Mouse (Mus musculus) liver, embryonic 15.5 days (tissue): ENCODE results near the gene Ptprg. TPM values are rescaled to one million over a fixed set of nuclear protein-coding genes. Genes with fewer than 3 reads are reported as not detected.

Experiments
- ATAC-seq: fragments of 200-750 bp; cut with Nextera tagmentation; 2 replicates; pipeline ENCODE4 v1.8.0; 2017; ENCODE audit warnings: moderate number of reproducible peaks, mild to moderate bottlenecking, moderate library complexity; ENCODE audit not compliant: insufficient read depth
- H3K27ac ChIP-seq: fragments of 300-500 bp; sonication (generic); replicated peaks from 2 replicates; pipeline ENCODE4 v1.5.1; 2015; ENCODE audit warnings: mild to moderate bottlenecking, inconsistent platforms
- H3K27me3 ChIP-seq: fragments of 300-500 bp; sonication (generic); 2 replicates; pipeline ENCODE4 v1.6.1; 2015; ENCODE audit warnings: mild to moderate bottlenecking, inconsistent platforms
- H3K36me3 ChIP-seq: fragments of 300-500 bp; sonication (generic); replicated peaks from 2 replicates; pipeline ENCODE4 v1.6.1; 2015; ENCODE audit warnings: moderate library complexity, mild to moderate bottlenecking, inconsistent platforms
- H3K4me1 ChIP-seq: fragments of 300-500 bp; sonication (generic); replicated peaks from 2 replicates; pipeline ENCODE4 v1.6.1; 2015; ENCODE audit warnings: inconsistent platforms
- H3K4me2 ChIP-seq: fragments of 300-500 bp; sonication (generic); 2 replicates; pipeline ENCODE4 v1.6.1; 2015; ENCODE audit warnings: moderate library complexity, mild to moderate bottlenecking, inconsistent platforms
- H3K4me3 ChIP-seq: fragments of 300-500 bp; sonication (generic); replicated peaks from 2 replicates; pipeline ENCODE4 v1.5.1; 2015; ENCODE audit warnings: mild to moderate bottlenecking, inconsistent platforms
- H3K9ac ChIP-seq: fragments of 300-500 bp; sonication (generic); 2 replicates; pipeline ENCODE4 v1.6.1; 2015; ENCODE audit warnings: moderate library complexity, mild to moderate bottlenecking, inconsistent platforms
- H3K9me3 ChIP-seq: fragments of 300-500 bp; sonication (generic); replicated peaks from 2 replicates; pipeline ENCODE4 v1.6.1; 2016; ENCODE audit warnings: inconsistent platforms
- WGBS: fragments of 180-500 bp; shearing (Covaris S2); methylation state at CpG from one replicate; pipeline ENCODE4 v1.1.7; 2015; ENCODE audit warnings: mixed read lengths; ENCODE audit not compliant: insufficient replicate concordance; 5-methylcytosine and 5-hydroxymethylcytosine counted together
- polyA plus RNA-seq: library from polyadenylated mRNA; unstranded; fragments of >200 nt; fragmentation: Nextera tagmentation; extraction: Ambion mirVana; gene quantifications from 2 replicates; pipeline ENCODE4 v1.2.1, GENCODE M21; 2015

Ptprg gene
- polyA plus RNA-seq, 1 experiment from 2014 or later, result 1.3 TPM

DNA sequence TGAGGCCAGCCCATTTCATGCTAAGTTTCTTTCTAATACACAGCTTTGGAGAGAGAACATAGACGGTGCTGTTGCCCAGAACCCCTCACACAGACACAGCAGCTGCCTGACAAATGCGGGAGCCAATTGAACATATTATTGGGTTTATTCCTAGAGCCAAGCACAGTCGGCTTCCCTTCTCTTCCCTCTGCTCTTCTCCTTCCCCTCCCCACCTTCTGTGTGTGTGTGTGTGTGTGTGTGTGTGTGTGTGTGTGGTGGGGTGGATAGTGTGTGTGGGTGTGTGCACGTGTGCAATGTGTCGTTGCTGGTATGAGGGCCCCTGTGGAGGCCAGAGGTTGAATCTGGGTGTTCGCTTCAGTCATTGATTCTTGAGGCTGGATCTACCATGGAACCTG, 270.4 kb downstream of the Ptprg start:
- 67% methylated on average over 6 of the region's 6 CpGs for WGBS
- Histone ChIP-seq H3K4me1 (no peaks in the 10 kb centered on the region), H3K36me3 (no peaks in the 10 kb centered on the region), H3K4me3 (no peak overlapping the region), H3K27ac (no peak overlapping the region), H3K9me3 (no peaks in the 10 kb centered on the region), H3K4me2 (no peak overlapping the region), H3K9ac (no peak overlapping the region), H3K27me3 (no peaks in the 10 kb centered on the region)
- no peak for ATAC-seq

DNA sequence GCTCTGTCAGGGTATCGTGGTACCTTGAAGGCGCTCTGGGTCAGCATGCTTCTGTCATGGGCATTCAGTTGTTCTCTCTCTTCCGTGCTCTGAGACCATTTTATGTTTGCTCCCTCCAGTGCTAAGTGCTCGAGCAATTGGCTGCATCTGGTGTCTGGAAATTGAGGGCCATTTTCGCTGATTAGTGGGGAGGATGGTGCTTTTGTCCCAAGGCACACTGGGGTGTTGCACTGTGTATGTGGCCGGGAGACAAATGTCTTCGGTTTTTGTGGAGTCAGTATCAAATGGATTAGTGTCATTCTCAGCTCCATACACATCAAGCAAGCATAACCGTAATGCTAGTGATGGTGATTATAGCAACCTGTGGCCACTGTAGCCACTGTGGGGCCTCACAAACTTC, 271.6 kb downstream of the Ptprg start:
- Histone ChIP-seq H3K9ac (no peak overlapping the region), H3K9me3 (no peaks in the 10 kb centered on the region), H3K4me3 (no peak overlapping the region), H3K4me2 (no peak overlapping the region), H3K27me3 (no peaks in the 10 kb centered on the region), H3K36me3 (no peaks in the 10 kb centered on the region), H3K4me1 (no peaks in the 10 kb centered on the region), H3K27ac (no peak overlapping the region)
- ATAC-seq, result no peak
- WGBS, result 67% methylated on average over 8 of the region's 8 CpGs

DNA sequence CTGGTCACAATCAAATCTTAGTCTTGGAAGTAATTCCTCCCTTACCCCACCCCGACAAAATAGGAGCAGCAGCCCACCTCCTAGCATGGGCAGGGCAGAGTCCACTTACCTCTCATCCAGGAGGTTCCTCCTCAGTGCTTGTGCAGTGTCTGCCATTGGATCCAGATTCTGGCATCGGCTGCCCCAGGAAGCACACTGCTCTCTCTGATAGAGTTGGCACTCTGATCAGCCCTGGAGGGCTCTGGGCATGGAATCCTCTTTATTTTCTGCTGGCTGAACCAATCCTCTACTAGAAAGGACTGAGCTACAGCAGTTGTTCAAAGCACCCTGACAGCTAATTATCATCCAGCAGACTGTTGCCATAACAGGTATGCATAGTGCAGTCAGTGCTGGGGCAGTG, 272.2 kb downstream of the Ptprg start:
- H3K36me3 ChIP-seq, result no peaks in the 10 kb centered on the region
- no peak overlapping the region for H3K27ac ChIP-seq
- no peaks in the 10 kb centered on the region for H3K9me3 ChIP-seq
- no peak for ATAC-seq
- 54% methylated on average over 2 of the region's 2 CpGs for WGBS
- no peak overlapping the region for H3K9ac ChIP-seq
- no peak overlapping the region for H3K4me3 ChIP-seq
- no peaks in the 10 kb centered on the region for H3K4me1 ChIP-seq
- no peaks in the 10 kb centered on the region for H3K27me3 ChIP-seq
- no peak overlapping the region for H3K4me2 ChIP-seq

DNA sequence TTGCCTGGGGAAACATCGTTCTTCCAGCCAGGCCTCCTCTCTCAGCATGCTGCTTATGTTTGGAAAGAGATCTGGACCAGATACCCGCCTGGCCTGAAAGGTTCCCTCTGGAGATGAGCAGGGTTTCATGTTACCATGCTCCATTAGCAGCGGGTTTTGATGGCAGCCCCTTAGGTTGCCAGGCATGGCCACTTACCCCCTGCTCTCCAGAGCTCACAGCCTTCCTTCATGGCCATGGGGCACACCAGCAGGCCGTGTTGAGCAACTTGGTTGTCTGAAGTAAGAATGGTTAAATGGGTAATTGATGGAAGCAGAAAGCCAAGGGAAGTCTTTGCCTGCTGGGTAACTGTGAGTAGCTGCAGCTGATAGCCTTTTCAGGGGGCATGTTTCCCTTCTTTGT, 274.8 kb downstream of the Ptprg start:
- no peak overlapping the region for H3K9ac ChIP-seq
- no peak for ATAC-seq

DNA sequence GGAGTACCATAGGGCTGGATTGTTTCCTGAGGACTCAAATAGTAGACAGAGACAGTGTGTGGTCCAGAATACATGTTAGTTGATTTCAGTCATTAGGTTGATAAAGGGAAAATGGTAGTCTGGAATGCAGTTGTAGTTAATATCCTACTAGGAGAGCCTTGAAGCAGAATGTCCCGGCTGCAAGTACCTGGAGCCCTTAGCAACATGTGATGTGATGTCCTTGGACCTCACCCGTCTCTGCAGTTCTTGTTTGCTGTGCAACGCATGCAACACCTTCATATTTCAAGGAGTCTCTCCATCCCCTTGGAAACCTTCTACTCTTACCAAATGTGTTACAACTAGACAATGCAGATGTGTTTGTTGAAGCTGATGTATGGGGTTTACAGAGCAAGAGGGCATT, 280.3 kb downstream of the Ptprg start:
- H3K4me1 ChIP-seq, result no peaks in the 10 kb centered on the region
- no peaks in the 10 kb centered on the region for H3K27me3 ChIP-seq
- no peak overlapping the region for H3K9ac ChIP-seq
- 64% methylated on average over 3 of the region's 3 CpGs for whole genome bisulfite sequencing
- H3K9me3 ChIP-seq, result no peaks in the 10 kb centered on the region
- H3K36me3 ChIP-seq, result no peaks in the 10 kb centered on the region
- no peak for ATAC-seq
- no peak overlapping the region for H3K4me3 ChIP-seq
- no peak overlapping the region for H3K4me2 ChIP-seq
- no peak overlapping the region for H3K27ac ChIP-seq

More for the DNA sequence above, 274.8 kb downstream of the Ptprg start:
- H3K4me1 ChIP-seq, result no peaks in the 10 kb centered on the region
- no peak overlapping the region for H3K27ac ChIP-seq
- no peak overlapping the region for H3K4me3 ChIP-seq
- no peaks in the 10 kb centered on the region for H3K9me3 ChIP-seq
- H3K27me3 ChIP-seq, result no peaks in the 10 kb centered on the region
- no peak overlapping the region for H3K4me2 ChIP-seq
- WGBS, result 50% methylated on average over 4 of the region's 4 CpGs
- no peaks in the 10 kb centered on the region for H3K36me3 ChIP-seq

DNA sequence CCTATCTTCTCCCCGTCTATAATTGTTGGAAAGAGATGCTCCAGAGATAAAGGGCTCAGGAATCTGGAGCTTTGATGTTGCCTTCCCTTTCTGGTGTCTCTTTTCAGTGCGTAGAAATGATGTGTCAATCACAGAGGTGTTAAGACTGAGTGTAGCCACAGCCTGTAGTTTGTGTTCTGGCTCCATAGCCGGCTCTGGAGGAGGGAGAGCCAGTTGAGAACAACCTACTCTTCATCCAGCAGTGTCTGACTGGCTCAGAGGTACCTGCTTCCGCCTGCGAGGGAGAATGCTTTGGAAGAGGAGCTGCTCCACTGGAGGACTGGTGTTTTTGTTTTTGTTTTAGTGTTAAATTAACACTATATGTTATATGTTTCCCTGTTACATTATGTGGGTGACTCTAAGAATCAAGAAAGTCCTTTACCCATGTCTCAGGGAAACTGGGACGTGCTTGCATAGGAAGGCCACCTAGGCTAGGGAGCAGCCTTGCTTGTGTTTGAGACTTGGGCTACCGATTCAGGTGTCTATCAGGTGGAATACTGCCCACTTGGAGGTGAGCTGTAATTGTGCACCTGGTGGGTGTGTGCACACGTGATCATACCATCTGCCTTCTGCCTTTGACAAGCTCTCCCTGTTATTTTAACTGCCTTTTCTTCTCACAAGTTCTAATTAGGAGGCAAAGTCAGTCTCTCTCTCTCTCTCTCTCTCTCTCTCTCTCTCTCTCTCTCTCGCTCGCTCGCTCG, 282.5 kb downstream of the Ptprg start:
- ATAC-seq, result no peak
- Histone ChIP-seq H3K4me1 (no peaks in the 10 kb centered on the region), H3K27ac (no peak overlapping the region), H3K9ac (no peak overlapping the region), H3K9me3 (no peaks in the 10 kb centered on the region), H3K4me3 (no peak overlapping the region), H3K27me3 (no peaks in the 10 kb centered on the region), H3K4me2 (no peak overlapping the region), H3K36me3 (no peaks in the 10 kb centered on the region)
- WGBS, result 64% methylated on average over 12 of the region's 12 CpGs

DNA sequence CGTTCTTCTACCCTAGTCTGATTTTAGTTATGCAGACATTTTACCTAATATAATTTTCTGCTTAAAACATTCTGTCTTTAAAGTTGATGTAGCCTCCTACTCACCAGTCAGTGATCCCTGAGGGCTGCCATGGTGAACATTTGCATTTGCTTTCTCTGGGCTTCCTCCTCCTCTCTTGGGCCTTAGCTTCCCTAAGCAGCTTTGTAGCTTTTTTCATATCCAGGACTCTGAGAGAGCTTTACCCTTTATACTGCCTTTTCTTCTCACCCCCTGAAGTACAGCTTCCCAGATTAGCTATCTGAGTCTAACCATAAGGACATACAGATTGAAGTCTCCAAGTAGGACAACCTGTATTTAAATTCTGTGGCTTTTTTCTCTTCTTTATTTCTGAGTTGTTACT, 284.4 kb downstream of the Ptprg start:
- Histone ChIP-seq H3K4me2 (no peak overlapping the region), H3K9ac (no peak overlapping the region), H3K4me3 (no peak overlapping the region), H3K9me3 (no peaks in the 10 kb centered on the region), H3K4me1 (no peaks in the 10 kb centered on the region), H3K36me3 (no peaks in the 10 kb centered on the region), H3K27me3 (no peaks in the 10 kb centered on the region), H3K27ac (no peak overlapping the region)
- no peak for ATAC-seq
- WGBS, result 81% methylated on average over 1 of the region's 1 CpGs

DNA sequence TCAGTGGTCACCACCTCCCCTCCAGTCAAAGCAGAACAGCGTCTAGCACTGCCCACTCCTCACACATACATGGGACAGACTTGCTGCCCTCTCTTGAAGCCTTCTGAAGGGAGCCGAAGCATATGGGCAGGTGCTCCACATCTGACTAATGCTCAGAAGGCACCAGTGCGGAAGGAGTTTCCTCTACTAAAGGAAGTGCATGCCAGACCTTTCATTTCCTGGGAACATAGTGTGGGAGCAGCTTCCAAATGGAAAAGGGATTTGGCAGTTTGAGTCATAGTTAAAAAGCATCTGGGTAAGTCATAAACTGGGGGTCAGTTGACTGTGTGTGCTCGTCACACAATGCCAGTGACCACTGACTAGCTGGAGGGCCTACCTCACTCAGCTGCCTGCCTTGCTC, 288.3 kb downstream of the Ptprg start:
- 58% methylated on average over 4 of the region's 4 CpGs for WGBS

DNA sequence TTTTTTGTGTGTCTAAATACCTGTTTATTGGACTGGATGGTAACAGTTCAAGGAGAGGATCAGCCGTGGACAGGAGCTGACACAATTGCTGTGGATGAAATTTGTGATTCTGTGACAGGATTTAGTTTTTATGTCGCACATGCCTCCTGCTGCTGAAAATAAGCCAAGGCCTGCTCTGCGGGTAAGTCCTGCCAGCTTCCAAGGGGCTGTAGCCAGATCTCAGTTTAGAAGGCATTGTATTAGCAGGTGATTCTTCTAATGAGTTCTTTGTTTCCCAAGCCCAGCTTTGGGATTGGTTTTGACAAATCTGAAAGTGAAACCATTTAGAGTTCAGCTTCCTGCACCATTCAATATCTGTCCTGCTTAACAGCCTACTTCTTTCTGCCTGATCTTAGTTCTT, 299.6 kb downstream of the Ptprg start:
- 57% methylated on average over 3 of the region's 3 CpGs for WGBS
- H3K9me3 ChIP-seq, result no peaks in the 10 kb centered on the region
- H3K4me1 ChIP-seq, result no peaks in the 10 kb centered on the region
- no peak overlapping the region for H3K9ac ChIP-seq
- no peak overlapping the region for H3K27ac ChIP-seq
- H3K4me3 ChIP-seq, result no peak overlapping the region
- no peaks in the 10 kb centered on the region for H3K36me3 ChIP-seq
- H3K4me2 ChIP-seq, result no peak overlapping the region
- ATAC-seq, result no peak
- H3K27me3 ChIP-seq, result no peaks in the 10 kb centered on the region

More for the DNA sequence above, 288.3 kb downstream of the Ptprg start:
- no peaks in the 10 kb centered on the region for H3K4me1 ChIP-seq
- no peak for ATAC-seq
- no peak overlapping the region for H3K27ac ChIP-seq
- no peak overlapping the region for H3K9ac ChIP-seq
- H3K4me3 ChIP-seq, result no peak overlapping the region
- H3K27me3 ChIP-seq, result no peaks in the 10 kb centered on the region
- no peaks in the 10 kb centered on the region for H3K36me3 ChIP-seq
- no peaks in the 10 kb centered on the region for H3K9me3 ChIP-seq
- H3K4me2 ChIP-seq, result no peak overlapping the region

DNA sequence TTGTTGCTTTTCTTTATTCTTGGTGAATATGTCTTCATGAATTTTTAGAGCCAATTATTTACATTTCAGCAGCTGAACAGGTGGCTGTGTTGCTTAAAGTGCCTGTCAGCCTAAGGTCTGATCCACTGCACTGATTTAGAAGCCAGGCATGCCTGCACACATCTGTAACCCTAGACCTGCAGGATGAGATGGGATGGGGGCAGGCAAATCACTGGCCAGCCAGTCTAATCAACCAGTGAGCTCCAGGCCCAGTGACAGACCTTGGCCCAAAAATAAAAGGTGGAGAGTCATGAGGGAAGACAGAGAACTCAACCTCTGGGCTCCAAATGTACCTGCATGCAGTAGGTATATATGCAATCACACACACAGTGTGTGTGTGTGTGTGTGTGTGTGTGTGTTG, 302.2 kb downstream of the Ptprg start:
- H3K27me3 ChIP-seq, result no peaks in the 10 kb centered on the region
- no peaks in the 10 kb centered on the region for H3K9me3 ChIP-seq
- no peak overlapping the region for H3K27ac ChIP-seq
- no peak for ATAC-seq
- no peak overlapping the region for H3K9ac ChIP-seq
- H3K4me3 ChIP-seq, result no peak overlapping the region
- no peaks in the 10 kb centered on the region for H3K36me3 ChIP-seq
- no peak overlapping the region for H3K4me2 ChIP-seq
- H3K4me1 ChIP-seq, result no peaks in the 10 kb centered on the region

DNA sequence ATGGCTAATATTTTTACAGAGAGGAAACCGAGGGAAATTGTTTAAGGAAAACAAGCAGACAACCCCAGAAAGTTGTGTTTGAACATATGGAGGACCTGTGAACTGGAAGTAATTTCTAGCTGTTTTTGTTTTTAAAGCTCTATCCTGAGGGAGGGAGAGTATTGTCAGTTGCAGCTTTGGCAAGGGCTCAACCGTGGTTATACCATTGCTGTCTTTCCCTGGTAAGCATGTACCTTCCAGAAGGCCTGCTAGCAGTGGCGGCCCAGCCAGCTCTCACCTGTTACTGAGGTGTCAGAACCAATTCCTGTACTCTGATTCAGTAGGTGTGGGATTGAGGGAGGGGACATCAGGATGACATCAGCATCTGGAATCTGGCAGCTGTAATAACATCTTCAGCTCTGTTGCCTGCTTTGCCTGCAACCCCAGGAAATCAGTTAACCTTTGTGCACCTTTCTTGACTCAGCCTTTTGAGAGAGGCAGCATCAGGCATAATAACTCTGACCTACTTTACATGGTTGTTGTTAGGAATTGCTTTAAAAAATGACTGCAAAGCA, 304.7 kb downstream of the Ptprg start:
- no peak overlapping the region for H3K27ac ChIP-seq
- no peak overlapping the region for H3K4me2 ChIP-seq
- ATAC-seq, result no peak
- no peaks in the 10 kb centered on the region for H3K9me3 ChIP-seq
- H3K9ac ChIP-seq, result no peak overlapping the region
- 42% methylated on average over 3 of the region's 3 CpGs for WGBS
- no peak overlapping the region for H3K4me3 ChIP-seq
- H3K27me3 ChIP-seq, result no peaks in the 10 kb centered on the region
- no peaks in the 10 kb centered on the region for H3K4me1 ChIP-seq
- no peaks in the 10 kb centered on the region for H3K36me3 ChIP-seq

DNA sequence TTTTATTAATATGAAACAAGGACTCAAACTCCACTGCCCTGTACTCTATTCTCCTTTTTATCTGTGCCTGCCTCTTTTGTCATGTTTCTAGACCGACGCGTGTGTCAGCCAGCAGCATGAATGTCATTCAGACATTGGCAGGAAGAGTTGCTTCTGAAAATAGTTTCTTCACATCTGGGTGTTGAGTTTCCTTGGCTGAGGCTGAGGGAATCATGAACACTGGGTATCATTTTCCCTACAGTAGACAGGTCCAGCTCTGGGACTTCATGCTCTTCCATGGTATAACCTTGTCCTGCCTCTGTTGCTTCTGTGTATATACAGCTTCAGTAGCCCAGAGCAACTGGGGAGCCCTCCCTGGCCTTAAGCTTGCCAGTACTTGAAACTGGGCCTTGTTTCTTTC, 310.0 kb downstream of the Ptprg start:
- H3K9me3 ChIP-seq, result no peaks in the 10 kb centered on the region
- no peak overlapping the region for H3K4me3 ChIP-seq
- no peak for ATAC-seq
- no peak overlapping the region for H3K27ac ChIP-seq
- no peak overlapping the region for H3K4me2 ChIP-seq
- H3K4me1 ChIP-seq, result no peaks in the 10 kb centered on the region
- WGBS, result 65% methylated on average over 3 of the region's 3 CpGs
- H3K27me3 ChIP-seq, result no peaks in the 10 kb centered on the region
- no peak overlapping the region for H3K9ac ChIP-seq
- no peaks in the 10 kb centered on the region for H3K36me3 ChIP-seq
